Mouse (Mus musculus) limb, embryonic 13.5 days (tissue): Measurements from ENCODE around the gene Guca1b. TPM values are rescaled to one million over a fixed set of nuclear protein-coding genes. Genes with fewer than 3 reads are reported as not detected.

Experiments used
- ATAC-seq: fragments of 200-750 bp; cut with Nextera tagmentation; 2 replicates; pipeline ENCODE4 v1.8.0; 2017; ENCODE audit warnings: low read depth, moderate number of reproducible peaks, moderate TSS enrichment; ENCODE audit not compliant: low FRiP score
- H3K27ac ChIP-seq: fragments of 300-500 bp; sonication (generic); 2 replicates; pipeline ENCODE4 v1.5.1; 2015; ENCODE audit warnings: inconsistent platforms, mild to moderate bottlenecking, moderate library complexity
- H3K27me3 ChIP-seq: fragments of 300-500 bp; sonication (generic); 2 replicates; pipeline ENCODE4 v1.6.1; 2015; ENCODE audit warnings: mild to moderate bottlenecking, inconsistent platforms
- H3K36me3 ChIP-seq: fragments of 300-500 bp; sonication (generic); 2 replicates; pipeline ENCODE4 v1.6.1; 2015; ENCODE audit warnings: inconsistent platforms, mild to moderate bottlenecking, moderate library complexity
- H3K4me1 ChIP-seq: fragments of 300-500 bp; sonication (generic); 2 replicates; pipeline ENCODE4 v1.6.1; 2015; ENCODE audit warnings: inconsistent platforms
- H3K4me2 ChIP-seq: fragments of 300-500 bp; sonication (generic); replicated peaks from 2 replicates; pipeline ENCODE4 v1.6.1; 2015; ENCODE audit warnings: inconsistent platforms, mild to moderate bottlenecking, moderate library complexity
- H3K4me3 ChIP-seq: fragments of 300-500 bp; sonication (generic); 2 replicates; pipeline ENCODE4 v1.5.1; 2015; ENCODE audit warnings: moderate library complexity, mild to moderate bottlenecking, inconsistent platforms
- H3K9ac ChIP-seq: fragments of 300-500 bp; sonication (generic); 2 replicates; pipeline ENCODE4 v1.6.1; 2015; ENCODE audit warnings: mild to moderate bottlenecking, inconsistent platforms
- H3K9me3 ChIP-seq: fragments of 300-500 bp; sonication (generic); 2 replicates; pipeline ENCODE4 v1.6.1; 2016; ENCODE audit warnings: inconsistent platforms
- WGBS: fragments of 180-500 bp; shearing (Covaris S2); methylation state at CpG from one replicate; pipeline ENCODE4 v1.1.7; 2015; 5-methylcytosine and 5-hydroxymethylcytosine counted together
- polyA plus RNA-seq: library from polyadenylated mRNA; unstranded; fragments of >200 nt; fragmentation: Nextera tagmentation; extraction: Ambion mirVana; gene quantifications from 2 replicates; pipeline ENCODE4 v1.2.1, GENCODE M21; 2015

The Guca1b gene
- polyA plus RNA-seq, 1 experiment from 2014 or later, result 0.62 TPM

DNA sequence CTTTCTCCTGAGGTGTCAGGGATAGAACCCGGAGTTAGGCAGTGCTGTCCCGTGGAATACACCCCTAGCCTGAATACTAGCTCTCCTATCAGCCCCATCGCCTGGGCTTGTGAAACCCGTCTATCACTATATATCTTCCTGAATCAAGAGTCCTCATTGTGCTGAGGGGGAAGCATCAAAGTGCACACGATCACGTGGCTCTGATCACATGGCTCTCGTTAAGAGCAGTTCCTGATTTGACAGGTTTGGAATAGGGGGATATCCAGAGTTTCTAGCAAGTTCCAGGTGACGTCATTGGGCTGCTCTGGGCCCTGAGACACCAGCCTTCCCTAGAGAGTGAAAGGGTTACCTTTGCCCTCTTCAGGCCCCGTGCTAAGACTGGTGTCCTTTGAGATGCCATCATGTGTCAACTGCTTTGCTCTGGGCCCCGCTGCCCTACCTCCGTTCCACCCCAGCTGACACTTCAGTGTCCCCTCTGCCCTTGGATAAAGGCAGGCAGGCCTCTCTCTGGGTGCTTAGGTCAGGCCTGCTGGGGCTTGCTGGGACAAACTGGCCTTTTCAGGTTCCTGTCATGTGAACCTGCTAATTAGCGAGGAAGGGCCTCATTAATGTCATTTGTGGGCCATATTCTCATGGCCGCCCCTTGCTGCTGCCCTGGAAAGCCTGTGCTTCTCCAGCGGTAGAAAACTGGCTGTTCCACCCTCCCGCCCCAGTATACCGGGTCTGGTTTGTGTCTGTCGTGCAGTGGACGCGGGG is 56.3 kb downstream of the Guca1b start:
- no peak for ATAC-seq
- Histone ChIP-seq H3K27ac (no peak overlapping the region), H3K9ac (no peak overlapping the region; the same call in 1 of the 2 replicates), H3K9me3 (no peaks in the 10 kb centered on the region), H3K4me1 (peaks cover 14% of the 10 kb centered on the region), H3K36me3 (no peaks in the 10 kb centered on the region), H3K4me3 (no peak overlapping the region), H3K4me2 (no peak overlapping the region), H3K27me3 (peaks cover 43% of the 10 kb centered on the region)
- WGBS, result 44% methylated on average over 19 of the region's 19 CpGs

DNA sequence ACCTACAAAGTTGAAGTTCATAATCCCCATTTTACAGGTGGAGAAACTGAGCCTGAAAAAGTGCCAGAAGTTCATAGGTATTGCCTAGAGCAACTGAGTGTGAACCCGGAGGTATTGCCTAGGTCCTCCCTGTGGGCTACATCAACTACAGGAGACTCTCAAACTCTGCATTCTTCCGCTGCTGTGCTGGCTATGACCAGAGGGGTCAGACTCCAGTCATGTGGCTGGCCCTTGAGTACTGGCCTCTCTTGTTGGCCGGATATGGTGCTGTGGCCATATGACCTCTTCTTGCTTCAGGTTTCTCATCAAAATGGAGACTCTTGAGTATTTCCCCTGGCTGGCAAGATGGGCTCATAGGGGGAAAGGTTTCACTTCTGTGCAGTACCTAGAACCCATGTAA is 57.1 kb downstream of the Guca1b start:
- no peak overlapping the region for H3K9ac ChIP-seq
- peaks cover 9% of the 10 kb centered on the region for H3K4me1 ChIP-seq
- H3K27me3 ChIP-seq, result peaks cover 35% of the 10 kb centered on the region
- no peaks in the 10 kb centered on the region for H3K9me3 ChIP-seq
- H3K36me3 ChIP-seq, result no peaks in the 10 kb centered on the region
- no peak overlapping the region for H3K4me3 ChIP-seq
- ATAC-seq, result no peak
- 73% methylated on average over 3 of the region's 3 CpGs for WGBS
- no peak overlapping the region for H3K27ac ChIP-seq
- H3K4me2 ChIP-seq, result no peak overlapping the region

Other genes with a start within 250 kb of the Guca1b start
- 74.1 and 75.8 TPM in 2 replicates for gene Mrps10, start 16.5 kb upstream of the Guca1b start, polyA plus RNA-seq
- 1.8 and 2.7 TPM in 2 replicates for gene Guca1a, start 15.2 kb downstream of the Guca1b start, polyA plus RNA-seq
- gene AI661453, start 51.2 kb downstream of the Guca1b start, polyA plus RNA-seq, result 0.66 and 0.99 TPM in 2 replicates
- 0.24 TPM in 1 of 2 replicates, not detected in the other for gene 1700001C19Rik, start 52.0 kb downstream of the Guca1b start, polyA plus RNA-seq
- gene Taf8, start 116.9 kb downstream of the Guca1b start, polyA plus RNA-seq, result 34.6 and 34.9 TPM in 2 replicates
- gene Ccnd3, start 119.7 kb downstream of the Guca1b start, polyA plus RNA-seq, result 392 and 402 TPM in 2 replicates
- gene Bysl, start 226.1 kb downstream of the Guca1b start, polyA plus RNA-seq, result 26.6 and 28.6 TPM in 2 replicates
- gene Med20, start 226.2 kb downstream of the Guca1b start, polyA plus RNA-seq, result 50.6 and 52.2 TPM in 2 replicates
- gene Gm20517, start 226.2 kb downstream of the Guca1b start, polyA plus RNA-seq, result 1.8 and 2.2 TPM in 2 replicates
- gene Usp49, start 245.3 kb downstream of the Guca1b start, polyA plus RNA-seq, result 5.6 and 7.4 TPM in 2 replicates